Mouse (Mus musculus) limb, embryonic 14.5 days (tissue): ENCODE measurements around the gene Myo9a. TPM values are rescaled to one million over a fixed set of nuclear protein-coding genes. Genes with fewer than 3 reads are reported as not detected.

Experiments
- ATAC-seq: fragments of 200-750 bp; cut with Nextera tagmentation; 2 replicates; pipeline ENCODE4 v1.8.0; 2017; ENCODE audit warnings: low read depth, moderate number of reproducible peaks, moderate TSS enrichment; ENCODE audit not compliant: low FRiP score
- DNase-seq: peaks from one replicate; pipeline ENCODE4 v3.0.0-alpha.2; 2015; ENCODE audit warnings: low spot score
- H3K27ac ChIP-seq: fragments of 300-500 bp; sonication (generic); replicated peaks from 2 replicates; pipeline ENCODE4 v1.5.1; 2014; ENCODE audit warnings: low read depth, mild to moderate bottlenecking, low read length, moderate library complexity, mixed read lengths
- H3K27me3 ChIP-seq: fragments of 300-500 bp; sonication (generic); 2 replicates; pipeline ENCODE4 v1.6.1; 2014; ENCODE audit warnings: low read length, mixed read lengths; ENCODE audit not compliant: control insufficient read depth, insufficient read depth
- H3K36me3 ChIP-seq: fragments of 300-500 bp; sonication (generic); 2 replicates; pipeline ENCODE4 v1.6.1; 2014; ENCODE audit warnings: mild to moderate bottlenecking, low read length, moderate library complexity, mixed read lengths; ENCODE audit not compliant: control insufficient read depth, insufficient read depth
- H3K4me1 ChIP-seq: fragments of 300-500 bp; sonication (generic); 2 replicates; pipeline ENCODE4 v1.6.1; 2014; ENCODE audit warnings: antibody characterized with exemption, low read length, mixed read lengths; ENCODE audit not compliant: control insufficient read depth, insufficient read depth
- H3K4me2 ChIP-seq: fragments of 300-500 bp; sonication (generic); replicated peaks from 2 replicates; pipeline ENCODE4 v1.6.1; 2014; ENCODE audit warnings: low read depth, mild to moderate bottlenecking, low read length, moderate library complexity; ENCODE audit not compliant: severe bottlenecking
- H3K4me3 ChIP-seq: fragments of 300-500 bp; sonication (generic); replicated peaks from 2 replicates; pipeline ENCODE4 v1.5.1; 2014; ENCODE audit warnings: low read length
- H3K9ac ChIP-seq: fragments of 300-500 bp; sonication (generic); 2 replicates; pipeline ENCODE4 v1.6.1; 2014; ENCODE audit warnings: mild to moderate bottlenecking, low read depth, low read length, moderate library complexity; ENCODE audit not compliant: severe bottlenecking
- H3K9me3 ChIP-seq: fragments of 300-500 bp; sonication (generic); 2 replicates; pipeline ENCODE4 v1.6.1; 2016; ENCODE audit warnings: low read length; ENCODE audit not compliant: control insufficient read depth
- POLR2A ChIP-seq: fragments of 200-500 bp; IDR thresholded peaks from 2 replicates; pipeline ENCODE4 v1.8.0; 2012; ENCODE audit warnings: inconsistent platforms, mild to moderate bottlenecking, moderate library complexity, borderline replicate concordance; ENCODE audit not compliant: insufficient read depth, insufficient read length; ENCODE audit errors: extremely low read depth
- WGBS: fragments of 180-500 bp; shearing (Covaris S2); extraction: QIAGEN DNeasy Blood & Tissue Kit; methylation state at CpG from one replicate; pipeline ENCODE4 v1.1.7; 2014; 5-methylcytosine and 5-hydroxymethylcytosine counted together
- polyA plus RNA-seq, 2 experiments: library from polyadenylated mRNA; depleted of rRNA in 1 of 2; stranded (reverse) in 1 of 2; unstranded in 1 of 2; fragments of >200 nt; fragmentation: Nextera tagmentation in 1 of 2; extraction: Ambion mirVana in 1 of 2; gene quantifications; 2 replicates each; pipeline versions ENCODE4 v1.2.1 to v1.2.3; 2012 to 2014

The Myo9a gene
- polyA plus RNA-seq, 2 experiments = 13.9 to 19.2 TPM

DNA sequence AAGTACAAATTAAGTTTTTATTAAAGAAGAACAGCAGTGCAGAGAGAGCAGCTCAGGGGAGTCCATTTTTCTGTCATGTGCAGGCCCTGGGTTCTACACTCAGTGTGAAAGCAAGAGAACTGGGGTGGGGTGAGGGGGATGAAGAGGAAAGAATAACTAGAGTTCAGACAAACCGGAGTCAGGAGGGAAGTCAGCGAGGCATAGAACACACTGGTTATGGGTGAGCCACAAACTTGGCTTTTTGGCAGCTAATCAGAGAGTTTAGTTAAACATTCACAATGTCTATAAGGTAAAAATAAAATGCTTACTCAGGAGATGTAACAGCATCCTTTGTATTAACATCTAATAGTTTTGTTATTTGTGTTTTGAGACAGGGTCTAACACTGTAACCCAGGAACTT, 10.1 kb upstream of the Myo9a start:
- Histone ChIP-seq H3K4me2 (no peak overlapping the region), H3K36me3 (no peaks in the 10 kb centered on the region; the same call in 1 of the 2 replicates), H3K27ac (no peak overlapping the region), H3K4me1 (no peaks in the 10 kb centered on the region), H3K9me3 (no peaks in the 10 kb centered on the region), H3K9ac (no peak overlapping the region), H3K27me3 (no peaks in the 10 kb centered on the region), H3K4me3 (no peak overlapping the region)
- whole genome bisulfite sequencing = 75% methylated on average over 2 of the region's 2 CpGs
- TF ChIP-seq POLR2A = no peak
- DNase-seq = no peak
- ATAC-seq = no peak

DNA sequence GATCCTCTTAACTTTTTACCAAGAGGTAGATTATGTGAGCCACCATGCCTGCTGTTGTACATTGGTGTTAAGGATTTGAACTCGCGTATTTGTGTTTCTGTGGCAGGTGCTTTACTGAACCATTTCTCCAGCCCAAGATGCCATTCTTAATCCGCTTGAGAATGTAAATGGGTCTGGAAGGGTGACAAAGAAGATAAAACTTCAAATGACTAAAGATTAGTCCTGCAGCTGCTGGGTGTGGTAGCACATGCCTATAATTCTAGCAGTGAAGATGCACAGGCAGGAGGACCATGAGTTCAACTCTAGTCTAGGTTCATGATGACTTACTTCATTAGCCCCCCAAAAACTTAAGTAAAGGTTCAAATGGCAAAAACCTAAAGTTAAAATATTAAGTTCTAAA, 6.8 kb upstream of the Myo9a start:
- Histone ChIP-seq H3K36me3 (no peaks in the 10 kb centered on the region), H3K4me2 (no peak overlapping the region), H3K4me3 (no peak overlapping the region), H3K27me3 (no peaks in the 10 kb centered on the region), H3K9me3 (no peaks in the 10 kb centered on the region), H3K9ac (no peak overlapping the region), H3K4me1 (no peaks in the 10 kb centered on the region), H3K27ac (no peak overlapping the region)
- WGBS = 93% methylated on average over 3 of the region's 3 CpGs
- TF ChIP-seq POLR2A = no peak
- no peak for ATAC-seq
- no peak for DNase-seq

- no peak for TF ChIP-seq POLR2A
- Histone ChIP-seq H3K36me3 (no peaks in the 10 kb centered on the region), H3K27me3 (no peaks in the 10 kb centered on the region), H3K9ac (no peak overlapping the region), H3K4me3 (no peak overlapping the region), H3K4me2 (no peak overlapping the region), H3K4me1 (peaks cover 9% of the 10 kb centered on the region), H3K27ac (no peak overlapping the region), H3K9me3 (no peaks in the 10 kb centered on the region)
- ATAC-seq = no peak
- 97% methylated on average over 2 of the region's 2 CpGs for WGBS
- DNase-seq = no peak
These were observed 2.3 kb upstream of the Myo9a start for GRCm38 (mm10) chr9:59748387-59748786.

DNA sequence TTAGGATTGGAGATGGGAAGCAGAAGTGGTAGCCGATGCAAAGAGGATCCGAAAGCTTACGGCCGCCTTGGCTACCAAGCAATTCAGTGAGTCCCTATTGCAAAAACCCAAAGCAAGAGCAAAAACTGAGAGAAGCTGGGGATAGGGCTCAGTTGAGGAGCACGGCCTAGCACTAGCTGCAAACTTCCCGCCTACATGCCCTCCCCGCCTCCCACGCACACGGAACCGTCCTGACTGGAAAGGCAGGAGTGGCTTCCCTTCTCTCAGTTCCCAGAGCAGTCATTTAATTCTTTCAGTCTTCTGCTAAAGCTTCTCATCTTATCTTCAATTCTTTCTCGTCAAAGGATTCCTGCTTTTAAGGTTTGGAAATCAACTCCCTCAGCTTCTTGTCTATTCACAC, 1.7 kb upstream of the Myo9a start:
- no peak overlapping the region for H3K9ac ChIP-seq
- no peaks in the 10 kb centered on the region for H3K27me3 ChIP-seq
- peaks cover 9% of the 10 kb centered on the region for H3K4me1 ChIP-seq
- TF ChIP-seq POLR2A = no peak
- no peaks in the 10 kb centered on the region for H3K9me3 ChIP-seq
- DNase-seq (no peak), ATAC-seq (no peak)
- no peak overlapping the region for H3K4me3 ChIP-seq
- no peaks in the 10 kb centered on the region for H3K36me3 ChIP-seq
- H3K4me2 ChIP-seq = no peak overlapping the region
- WGBS = 85% methylated on average over 11 of the region's 11 CpGs
- H3K27ac ChIP-seq = no peak overlapping the region

DNA sequence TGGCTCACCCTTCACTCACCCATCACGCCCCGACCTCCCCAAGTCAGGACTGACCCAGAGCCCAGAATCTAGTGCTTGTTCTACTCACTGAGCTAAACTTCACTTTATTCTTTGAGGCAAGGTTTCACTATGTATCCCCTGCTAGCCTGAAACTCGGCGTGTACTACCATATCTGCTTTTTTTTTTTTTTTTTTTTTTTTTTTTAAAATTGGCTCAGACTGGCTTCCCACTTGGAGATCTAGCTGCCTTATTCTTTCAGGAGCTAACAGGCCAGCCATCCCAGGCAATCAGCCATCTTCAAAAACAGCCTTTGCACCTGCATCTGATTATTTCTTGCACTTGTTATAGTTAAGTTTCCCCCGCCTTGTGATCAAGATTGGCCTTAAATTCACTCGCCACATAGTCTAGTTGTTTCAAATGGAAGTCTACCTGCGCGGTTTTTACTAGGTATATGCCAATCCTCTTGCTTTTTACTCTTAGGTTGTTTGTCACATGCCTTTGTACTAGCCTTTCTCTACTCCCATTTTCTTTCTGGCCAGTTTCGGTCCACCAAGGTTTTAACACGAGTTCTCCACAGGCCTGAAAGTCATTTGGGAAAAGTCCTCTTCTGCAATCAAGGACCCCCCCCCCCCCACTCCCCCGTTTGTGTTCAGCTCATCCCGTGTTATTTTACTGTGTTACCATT, 973 bp upstream of the Myo9a start:
- Histone ChIP-seq H3K9ac (peak overlapping the region; percentile 50), H3K27me3 (no peaks in the 10 kb centered on the region), H3K9me3 (no peaks in the 10 kb centered on the region), H3K4me1 (peaks cover 9% of the 10 kb centered on the region), H3K4me3 (peak overlapping the region; percentile 86), H3K4me2 (peak overlapping the region; percentile 59), H3K36me3 (no peaks in the 10 kb centered on the region), H3K27ac (peak overlapping the region; percentile 85)
- 23% methylated on average over 12 of the region's 12 CpGs for WGBS
- DNase-seq (peak; percentile 17), ATAC-seq (no peak)
- no peak for TF ChIP-seq POLR2A

GRCm38 (mm10) chr9:59751066-59751581, 428 bp downstream of the Myo9a start:
- H3K9me3 ChIP-seq = no peaks in the 10 kb centered on the region
- peak overlapping the region; percentile 86 for H3K9ac ChIP-seq
- no peaks in the 10 kb centered on the region for H3K27me3 ChIP-seq
- no peak for TF ChIP-seq POLR2A
- peaks cover 9% of the 10 kb centered on the region for H3K4me1 ChIP-seq
- peak overlapping the region; percentile 86 for H3K4me3 ChIP-seq
- 0% methylated on average over 15 of the region's 49 CpGs for WGBS
- peak; percentile 57 for DNase-seq
- H3K36me3 ChIP-seq = no peaks in the 10 kb centered on the region
- H3K27ac ChIP-seq = peak overlapping the region; percentile 85
- ATAC-seq = peak; percentile 92
- peak overlapping the region; percentile 67 for H3K4me2 ChIP-seq
